Mouse (Mus musculus): Measurements from ENCODE around the gene Ackr1. TPM values are rescaled to one million over a fixed set of nuclear protein-coding genes. Genes with fewer than 3 reads are reported as not detected.

The Ackr1 gene
- polyA plus RNA-seq, 1 experiment, result 13.6 TPM

GRCm38 (mm10) chr1:173350372-173350957 lies 16.9 kb upstream of the Ackr1 start, which contains the start of gene Aim2:
Aim2 (plus strand) TSS chr1:173350879.
- WGBS, result 9% methylated on average over 10 of the region's 10 CpGs
- no peak for DNase-seq (ENCODE audit: low read depth, low spot score)

- WGBS, result 2% methylated on average over 6 of the region's 6 CpGs
- DNase-seq (ENCODE audit: low read depth, low spot score), result no peak
Observed at GRCm38 (mm10) chr1:173349946-173350345, 16.4 kb upstream of the Ackr1 start.

- no peak for DNase-seq (ENCODE audit: low read depth, low spot score)
- WGBS, result 69% methylated on average over 5 of the region's 5 CpGs
Observed at GRCm38 (mm10) chr1:173349192-173349591, 15.6 kb upstream of the Ackr1 start.

DNA sequence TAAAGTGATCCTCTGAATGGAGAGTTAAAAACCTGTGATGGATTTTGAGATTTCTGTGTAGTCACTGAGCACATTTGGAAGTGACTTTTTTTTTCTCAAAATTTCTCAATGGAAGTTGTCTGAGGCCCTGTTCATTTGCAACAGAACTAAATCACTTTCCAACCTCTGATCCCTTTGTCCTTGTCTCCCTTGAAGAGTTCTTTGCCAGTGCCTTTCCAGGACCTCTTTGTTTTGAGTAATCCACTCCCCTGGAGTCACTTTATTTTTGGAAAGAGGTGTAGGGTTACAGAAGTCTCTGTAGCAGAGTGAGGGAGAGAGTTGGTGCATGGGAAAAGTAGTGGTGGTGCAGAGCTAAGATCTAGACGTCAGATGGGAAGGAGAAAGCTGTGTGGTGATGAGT lies 15.0 kb upstream of the Ackr1 start:
- DNase-seq (ENCODE audit: low read depth, low spot score), result no peak
- WGBS, result 38% methylated on average over 1 of the region's 1 CpGs

GRCm38 (mm10) chr1:173345112-173345511 lies 11.6 kb upstream of the Ackr1 start:
- DNase-seq (ENCODE audit: low read depth, low spot score), result no peak
- WGBS, result 81% methylated on average over 4 of the region's 4 CpGs

DNA sequence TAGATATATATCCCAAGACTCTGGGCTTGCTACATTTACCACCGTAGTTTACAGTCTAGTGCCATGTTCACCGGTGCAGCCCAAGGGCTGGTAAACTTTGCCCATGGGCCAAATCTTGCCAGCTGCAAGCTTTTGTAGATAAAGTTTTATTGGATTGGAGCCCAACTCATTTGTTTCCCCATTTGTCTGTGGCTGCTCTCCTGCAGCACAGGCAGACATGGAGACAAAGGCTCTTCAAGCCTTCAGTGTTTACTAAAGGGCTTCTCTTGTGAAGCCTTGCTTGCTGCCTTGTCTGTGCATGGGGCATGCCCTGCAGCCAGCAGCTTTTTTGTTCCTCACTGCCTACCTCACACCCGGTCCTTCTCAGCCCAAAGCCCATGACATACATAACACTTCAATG lies 10.4 kb upstream of the Ackr1 start:
- WGBS, result 44% methylated on average over 3 of the region's 3 CpGs
- no peak for DNase-seq (ENCODE audit: low read depth, low spot score)

- no peak for DNase-seq (ENCODE audit: low read depth, low spot score)
- WGBS, result 81% methylated on average over 1 of the region's 1 CpGs
Observed at GRCm38 (mm10) chr1:173342425-173342824, 8.9 kb upstream of the Ackr1 start.

- 10% methylated on average over 2 of the region's 2 CpGs for WGBS
- peak; percentile 27 for DNase-seq (ENCODE audit: low read depth, low spot score)
Observed at GRCm38 (mm10) chr1:173339543-173339942, 6.0 kb upstream of the Ackr1 start.

GRCm38 (mm10) chr1:173337008-173337407 lies 3.5 kb upstream of the Ackr1 start:
- 87% methylated on average over 10 of the region's 10 CpGs for WGBS
- DNase-seq (ENCODE audit: low read depth, low spot score), result no peak

DNA sequence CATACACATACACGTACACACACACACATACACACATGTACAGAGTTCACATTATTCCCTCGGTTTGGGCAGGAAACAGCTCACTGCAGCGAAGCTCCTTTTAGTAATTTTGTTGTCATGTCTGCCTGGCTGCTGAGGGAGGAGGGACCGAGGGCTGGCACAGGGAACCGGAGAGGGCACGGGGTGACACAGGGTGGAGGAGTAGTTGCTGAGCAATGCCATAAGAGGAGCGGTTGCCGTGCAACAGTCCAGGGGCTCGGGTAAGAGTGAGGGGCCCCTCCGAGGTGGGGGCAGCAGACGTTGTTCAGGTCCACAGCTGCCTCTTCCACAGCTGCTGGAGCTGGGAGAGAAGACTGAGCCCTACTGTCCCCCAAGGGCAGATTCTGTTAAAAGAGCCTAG lies 2.4 kb upstream of the Ackr1 start:
- 50% methylated on average over 11 of the region's 11 CpGs for WGBS
- DNase-seq (ENCODE audit: low read depth, low spot score), result no peak

- 88% methylated on average over 5 of the region's 5 CpGs for WGBS
- DNase-seq (ENCODE audit: low read depth, low spot score), result no peak
Observed at GRCm38 (mm10) chr1:173332418-173332817, 1.1 kb downstream of the Ackr1 start.

GRCm38 (mm10) chr1:173329743-173330142 lies 3.8 kb downstream of the Ackr1 start:
- 76% methylated on average over 5 of the region's 5 CpGs for WGBS
- no peak for DNase-seq (ENCODE audit: low read depth, low spot score)

- DNase-seq (ENCODE audit: low read depth, low spot score), result no peak
- WGBS, result 42% methylated on average over 4 of the region's 4 CpGs
Observed at GRCm38 (mm10) chr1:173329185-173329584, 4.4 kb downstream of the Ackr1 start.

GRCm38 (mm10) chr1:173328446-173328845 lies 5.1 kb downstream of the Ackr1 start:
- 73% methylated on average over 8 of the region's 8 CpGs for WGBS
- no peak for DNase-seq (ENCODE audit: low read depth, low spot score)

DNA sequence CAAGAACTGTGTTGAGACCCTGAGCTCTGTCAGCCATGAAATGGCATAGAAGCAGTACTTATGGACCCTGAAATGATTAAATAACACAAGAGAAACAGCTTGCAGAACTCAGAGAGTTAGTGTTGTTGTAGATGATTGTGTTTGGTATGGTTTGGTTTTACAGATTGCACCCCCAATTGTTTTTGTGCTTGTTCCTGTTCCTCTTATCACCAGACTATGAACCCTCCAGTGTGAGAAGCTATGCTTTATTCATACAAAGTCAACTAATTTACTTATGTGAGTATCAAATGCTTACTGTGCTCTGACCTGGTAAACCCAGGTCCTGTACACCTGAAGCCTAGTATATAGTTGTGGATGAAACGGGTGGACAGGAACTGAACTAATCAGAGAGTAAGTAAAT lies 7.0 kb downstream of the Ackr1 start:
- WGBS, result 24% methylated on average over 1 of the region's 1 CpGs
- DNase-seq (ENCODE audit: low read depth, low spot score), result no peak

DNA sequence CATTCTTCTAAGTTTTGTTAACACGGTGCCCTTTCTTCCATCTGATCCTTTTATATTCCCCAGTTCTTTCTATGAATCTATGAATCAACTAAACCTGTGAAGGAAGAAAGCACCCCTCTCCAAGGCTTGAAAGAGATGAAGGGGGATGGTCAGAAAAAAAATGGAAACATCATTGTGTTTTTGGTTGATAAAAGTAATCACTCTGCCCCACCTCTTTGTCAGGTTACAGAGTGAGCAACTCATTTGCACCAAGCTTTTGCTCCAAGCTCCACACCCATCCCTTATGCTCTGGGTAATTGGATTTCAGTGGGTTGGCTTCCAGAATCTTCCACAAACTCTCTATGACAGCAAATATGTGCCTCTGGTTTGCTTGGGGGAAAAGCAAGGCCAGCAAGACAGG lies 8.2 kb downstream of the Ackr1 start:
- DNase-seq (ENCODE audit: low read depth, low spot score), result no peak
- 94% methylated on average over 1 of the region's 1 CpGs for WGBS

DNA sequence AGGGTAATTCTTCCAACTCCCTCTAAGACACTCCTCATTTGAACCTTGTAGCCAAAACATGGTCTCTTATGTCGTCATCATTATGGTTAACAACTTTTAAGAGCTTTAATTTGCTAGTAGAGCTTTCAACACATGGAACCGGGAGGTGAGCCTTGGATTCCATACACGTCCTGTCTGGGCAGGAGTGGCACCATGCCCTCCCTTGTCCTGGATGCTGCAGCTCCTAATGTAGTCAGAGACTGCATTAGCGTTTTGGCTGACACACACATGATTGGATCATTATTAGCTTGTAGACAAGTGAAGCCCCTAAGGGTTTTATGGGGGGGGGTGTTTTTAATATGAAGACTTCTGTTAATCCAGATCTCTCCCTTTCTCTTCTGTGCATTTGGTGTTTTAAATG lies 8.6 kb downstream of the Ackr1 start:
- DNase-seq (ENCODE audit: low read depth, low spot score), result no peak
- WGBS, result 50% methylated on average over 4 of the region's 4 CpGs

DNA sequence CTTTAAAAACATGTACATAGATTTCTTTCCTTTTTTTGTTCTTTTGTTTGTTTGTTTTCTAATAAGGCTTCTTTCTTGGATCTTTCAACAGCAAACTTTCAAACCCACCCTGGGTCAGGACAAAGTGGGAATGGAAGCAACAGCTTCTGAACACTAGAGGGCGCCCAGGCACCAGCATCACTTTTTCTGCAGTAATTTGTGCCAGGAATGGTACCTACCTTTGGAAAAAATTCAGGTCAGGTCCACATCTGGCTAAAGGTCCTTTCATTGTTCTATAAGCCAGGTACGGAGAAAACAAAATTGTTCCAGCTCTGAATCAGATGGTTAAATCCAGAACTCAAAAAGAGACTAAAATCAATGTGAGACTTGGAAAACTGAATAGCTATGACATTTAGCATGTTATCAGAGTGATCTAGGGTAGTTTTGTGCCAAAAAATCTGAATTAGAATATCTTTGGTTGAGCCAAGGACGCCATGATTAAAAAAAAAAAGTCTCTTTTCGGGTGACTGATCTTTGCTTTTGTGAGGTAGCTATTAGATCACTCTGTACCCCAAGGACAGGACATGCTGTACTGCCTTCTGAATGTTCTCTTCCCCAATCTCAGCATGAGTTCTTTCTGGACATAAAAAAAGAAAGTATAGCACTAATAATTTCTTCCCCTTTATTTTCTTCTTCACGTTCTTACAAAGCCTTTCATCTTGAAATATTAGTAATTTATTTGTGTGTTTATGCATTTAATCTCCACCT lies 9.5 kb downstream of the Ackr1 start:
- WGBS, result 27% methylated on average over 5 of the region's 5 CpGs
- no peak for DNase-seq (ENCODE audit: low read depth, low spot score)

DNA sequence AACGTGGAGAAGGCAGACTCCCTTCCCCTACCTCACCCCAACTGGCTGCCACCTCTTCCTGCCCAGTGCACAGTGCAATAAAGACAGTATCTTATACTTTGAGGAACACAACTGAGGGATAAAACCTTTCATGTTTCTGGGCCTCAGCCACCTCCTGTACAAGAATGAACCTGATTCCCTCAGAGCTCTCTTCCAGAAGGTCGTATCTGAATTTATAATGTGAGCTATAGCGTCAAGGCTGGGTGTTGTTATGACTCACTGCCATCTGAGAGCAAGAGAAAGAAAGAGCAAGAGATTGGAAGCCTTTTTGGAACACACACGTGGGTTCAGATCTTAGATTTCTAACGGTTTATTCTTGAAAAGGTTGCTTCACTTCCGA lies 11.3 kb downstream of the Ackr1 start:
- 60% methylated on average over 6 of the region's 6 CpGs for WGBS
- no peak for DNase-seq (ENCODE audit: low read depth, low spot score)

DNA sequence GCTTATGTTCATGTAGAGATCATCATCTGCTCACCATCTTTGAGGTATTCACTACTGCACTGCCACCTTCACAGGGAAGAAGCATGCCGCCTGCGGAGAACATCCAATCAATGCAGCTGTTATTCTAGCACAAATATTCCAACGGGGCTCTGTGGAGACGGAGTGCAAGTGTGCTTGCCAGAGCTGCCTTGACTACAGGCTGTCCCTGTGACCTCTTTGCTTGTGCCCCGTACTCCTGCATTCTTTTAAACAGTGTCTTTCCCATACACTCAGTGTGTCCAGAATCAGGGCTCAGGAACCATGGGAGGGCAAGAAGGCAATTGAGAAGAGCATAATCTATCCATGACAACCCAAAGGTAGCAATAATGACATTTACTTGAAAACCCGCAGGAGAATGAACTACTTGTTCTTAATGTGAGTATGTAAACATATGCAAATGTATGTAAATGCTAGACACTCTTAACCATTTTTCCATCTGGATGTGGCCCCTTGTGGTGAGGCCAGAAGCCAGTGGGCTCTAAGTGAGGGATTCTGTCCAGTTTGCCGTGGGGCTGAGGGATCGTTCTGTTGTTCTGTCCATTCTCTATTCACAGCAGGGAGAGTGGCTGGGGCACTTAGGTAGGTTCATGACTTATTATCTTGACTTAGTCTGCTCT lies 11.8 kb downstream of the Ackr1 start:
- WGBS, result 74% methylated on average over 8 of the region's 8 CpGs
- no peak for DNase-seq (ENCODE audit: low read depth, low spot score)

- WGBS, result 84% methylated on average over 2 of the region's 2 CpGs
- no peak for DNase-seq (ENCODE audit: low read depth, low spot score)
Observed at GRCm38 (mm10) chr1:173317925-173318477, 15.5 kb downstream of the Ackr1 start.
